Mouse (Mus musculus) heart, embryonic 11.5 days (tissue): ENCODE measurements around the gene Ormdl1. TPM values are rescaled to one million over a fixed set of nuclear protein-coding genes. Genes with fewer than 3 reads are reported as not detected.

ENCODE experiments used
- ATAC-seq: fragments of 200-750 bp; cut with Nextera tagmentation; replicated peaks from 2 replicates; pipeline ENCODE4 v1.8.0; 2017; ENCODE audit warnings: moderate library complexity; ENCODE audit not compliant: insufficient number of reproducible peaks, low FRiP score, low TSS enrichment
- H3K27ac ChIP-seq: fragments of 300-500 bp; sonication (generic); 2 replicates; pipeline ENCODE4 v1.5.1; 2014; ENCODE audit warnings: mild to moderate bottlenecking, low read depth, low read length
- H3K27me3 ChIP-seq: fragments of 300-500 bp; sonication (generic); 2 replicates; pipeline ENCODE4 v1.6.1; 2014; ENCODE audit warnings: mild to moderate bottlenecking, low read length, mixed read lengths; ENCODE audit not compliant: control insufficient read depth, insufficient read depth
- H3K36me3 ChIP-seq: fragments of 300-500 bp; sonication (generic); 2 replicates; pipeline ENCODE4 v1.6.1; 2014; ENCODE audit warnings: mild to moderate bottlenecking, low read length, moderate library complexity, mixed read lengths; ENCODE audit not compliant: control insufficient read depth, insufficient read depth
- H3K4me1 ChIP-seq: fragments of 300-500 bp; sonication (generic); 2 replicates; pipeline ENCODE4 v1.6.1; 2014; ENCODE audit warnings: low read length; ENCODE audit not compliant: control insufficient read depth, insufficient read depth
- H3K4me2 ChIP-seq: fragments of 300-500 bp; sonication (generic); 2 replicates; pipeline ENCODE4 v1.6.1; 2014; ENCODE audit warnings: mild to moderate bottlenecking, moderate library complexity
- H3K4me3 ChIP-seq: fragments of 300-500 bp; sonication (generic); 2 replicates; pipeline ENCODE4 v1.5.1; 2014; ENCODE audit warnings: low read depth, low read length
- H3K9ac ChIP-seq: fragments of 300-500 bp; sonication (generic); 2 replicates; pipeline ENCODE4 v1.6.1; 2014; ENCODE audit warnings: mild to moderate bottlenecking, low read depth, low read length, moderate library complexity
- H3K9me3 ChIP-seq: fragments of 300-500 bp; sonication (generic); replicated peaks from 2 replicates; pipeline ENCODE4 v1.6.1; 2016; ENCODE audit warnings: low read length; ENCODE audit not compliant: control insufficient read depth
- polyA plus RNA-seq: library from polyadenylated mRNA; unstranded; fragments of >200 nt; fragmentation: Nextera tagmentation; extraction: Ambion mirVana; gene quantifications from 2 replicates; pipeline ENCODE4 v1.2.1, GENCODE M21; 2014

Ormdl1 gene
- polyA plus RNA-seq, 1 experiment from 2014 or later: 51.2 TPM

- no peaks in the 10 kb centered on the region for H3K36me3 ChIP-seq
- no peaks in the 10 kb centered on the region for H3K27me3 ChIP-seq
- no peaks in the 10 kb centered on the region for H3K9me3 ChIP-seq
- H3K4me1 ChIP-seq: no peaks in the 10 kb centered on the region
- no peak overlapping the region for H3K9ac ChIP-seq
- H3K4me3 ChIP-seq: no peak overlapping the region
- H3K27ac ChIP-seq: no peak overlapping the region
- no peak overlapping the region for H3K4me2 ChIP-seq
- ATAC-seq: no peak
Observed at GRCm38 (mm10) chr1:53358988-53359387, 62.1 kb downstream of the Ormdl1 start.

Other genes starting within 250 kb of the Ormdl1 start
- 5.0 and 7.0 TPM in 2 replicates for gene Mstn, start 235.5 kb upstream of the Ormdl1 start, polyA plus RNA-seq
- gene 1700019A02Rik, start 109.5 kb upstream of the Ormdl1 start, polyA plus RNA-seq: not detected in 2 replicates
- gene Pms1, start 77 bp upstream of the Ormdl1 start, polyA plus RNA-seq: 14.5 and 15.2 TPM in 2 replicates
- gene Gm28778, start within 50 bp of the Ormdl1 start, polyA plus RNA-seq: not detected in 2 replicates
- 29.3 and 30.9 TPM in 2 replicates for gene Osgepl1, start 16.5 kb downstream of the Ormdl1 start, polyA plus RNA-seq
- gene Asdurf, start 55.5 kb downstream of the Ormdl1 start, polyA plus RNA-seq: not detected in 2 replicates
- gene Gm28551, start 55.6 kb downstream of the Ormdl1 start, polyA plus RNA-seq: 0.08 and 0.33 TPM in 2 replicates
- gene Asnsd1, start 55.7 kb downstream of the Ormdl1 start, polyA plus RNA-seq: 86.6 and 89.9 TPM in 2 replicates